Mouse (Mus musculus) forelimb bud, embryonic 11.5 days (tissue): Measurements from ENCODE around the gene 2810004N23Rik.
"Not testable (repeated sequence)": the region's sequence is repeated elsewhere in the genome, so short reads cannot be mapped to it uniquely, and the experiment has no call there.

Source experiments
- DNase-seq: peaks from one replicate; pipeline ENCODE4 v3.0.0-alpha.2; 2012; ENCODE audit warnings: low read depth, low spot score

Gene 2810004N23Rik

DNA sequence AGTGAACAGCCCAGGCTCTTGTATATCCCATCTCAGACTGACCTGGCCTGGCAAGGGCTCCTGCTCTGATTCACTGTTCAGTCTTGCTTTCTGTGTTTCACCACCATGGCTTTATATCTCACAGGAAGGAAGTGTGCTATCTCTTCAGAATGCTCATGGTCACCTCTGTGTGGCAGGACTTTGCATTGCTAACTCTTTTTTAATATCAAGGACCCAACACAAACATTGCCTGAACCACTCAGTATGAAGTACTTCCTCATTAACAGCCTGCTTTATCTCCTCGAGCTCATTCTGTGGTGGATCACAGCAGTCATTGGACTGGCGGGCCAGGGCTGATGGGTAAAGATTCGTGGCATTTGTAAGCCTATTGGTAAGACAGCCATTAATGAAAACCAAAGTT is 3.7 kb upstream of the 2810004N23Rik start:
- DNase-seq: no peak

DNA sequence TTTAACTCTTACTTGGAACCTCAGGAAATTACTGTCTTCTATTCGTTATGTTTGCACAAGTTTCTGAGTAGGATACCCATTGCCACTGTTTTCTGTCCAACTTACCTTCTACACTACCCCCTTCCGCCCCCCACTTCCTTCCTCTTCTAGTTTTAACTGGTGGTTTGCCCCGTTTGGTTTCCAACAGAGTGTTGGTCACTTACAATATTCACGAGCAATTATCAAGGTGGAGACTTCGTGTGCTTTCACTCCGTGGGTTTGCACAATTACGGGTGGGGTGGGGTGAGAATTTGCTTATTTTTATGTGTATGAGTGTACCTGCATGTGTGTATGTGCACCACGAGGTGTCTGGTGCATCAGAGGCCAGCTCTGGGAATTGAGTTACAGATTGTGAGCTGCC is 809 bp upstream of the 2810004N23Rik start:
- DNase-seq: peak; percentile 5

DNA sequence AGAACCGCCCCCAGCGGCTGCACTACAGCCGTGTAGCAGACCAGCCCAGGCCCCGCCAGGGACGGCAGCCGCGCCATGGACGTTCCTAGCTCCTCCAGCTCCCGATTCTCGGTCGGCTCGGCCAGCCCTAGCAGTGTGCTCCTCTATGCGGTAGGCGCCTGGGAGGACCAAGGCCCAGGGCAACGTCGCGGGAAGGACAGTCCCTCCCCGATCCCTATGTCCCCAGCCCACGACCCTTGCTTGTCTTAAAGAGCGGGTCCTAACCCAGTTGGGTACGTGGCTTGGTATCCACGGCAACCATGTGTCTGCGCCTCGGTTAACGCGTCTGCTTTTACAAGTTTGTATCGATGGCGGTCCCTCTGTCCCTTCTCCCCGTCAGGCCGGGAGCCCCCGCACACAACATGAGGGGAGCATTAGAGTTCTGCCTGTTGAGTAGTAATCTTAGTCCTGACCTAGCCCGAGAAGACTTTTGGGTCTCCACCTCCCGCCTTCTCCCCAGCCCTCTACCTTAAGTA is 300 bp upstream of the 2810004N23Rik start:
- no peak for DNase-seq

DNA sequence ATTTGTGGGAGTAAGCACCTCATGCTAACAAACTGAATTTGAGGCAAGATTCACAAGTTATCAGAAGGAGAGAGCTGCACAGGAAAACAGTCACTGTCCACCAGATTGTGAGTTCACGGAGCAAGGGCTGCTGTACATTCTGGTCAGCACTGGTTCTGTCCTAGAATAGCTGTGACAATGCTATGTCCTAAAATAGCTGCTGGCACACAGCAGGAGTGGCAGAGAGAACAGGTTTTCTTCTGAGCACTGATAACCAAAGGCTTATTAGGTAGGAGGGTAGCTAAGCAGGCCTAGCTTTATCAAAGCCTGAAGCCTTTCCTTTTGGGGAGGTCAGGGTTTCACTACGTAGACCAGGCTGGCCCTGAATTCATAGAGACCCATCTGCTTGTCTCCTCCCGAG is 2.7 kb downstream of the 2810004N23Rik start:
- no peak for DNase-seq

DNA sequence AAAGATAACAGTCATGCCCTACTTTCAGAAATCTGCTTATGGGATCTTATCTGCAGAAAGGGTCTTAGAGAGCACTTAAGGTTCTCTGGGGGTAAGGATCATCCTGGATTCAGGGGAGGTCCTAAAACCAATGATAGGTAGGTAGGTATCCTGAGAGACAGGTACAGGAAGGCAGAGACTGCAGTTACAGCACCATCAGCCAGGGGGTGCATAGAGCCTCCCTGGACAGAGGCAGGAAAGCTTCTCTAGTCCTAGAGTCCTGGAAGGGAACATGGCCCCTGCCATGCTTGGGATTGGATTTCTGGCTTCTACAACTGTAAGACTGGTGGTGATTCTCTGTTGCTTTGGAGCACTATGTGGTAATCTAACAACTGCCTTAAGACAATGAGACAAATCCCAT is 3.5 kb downstream of the 2810004N23Rik start:
- DNase-seq: no peak

DNA sequence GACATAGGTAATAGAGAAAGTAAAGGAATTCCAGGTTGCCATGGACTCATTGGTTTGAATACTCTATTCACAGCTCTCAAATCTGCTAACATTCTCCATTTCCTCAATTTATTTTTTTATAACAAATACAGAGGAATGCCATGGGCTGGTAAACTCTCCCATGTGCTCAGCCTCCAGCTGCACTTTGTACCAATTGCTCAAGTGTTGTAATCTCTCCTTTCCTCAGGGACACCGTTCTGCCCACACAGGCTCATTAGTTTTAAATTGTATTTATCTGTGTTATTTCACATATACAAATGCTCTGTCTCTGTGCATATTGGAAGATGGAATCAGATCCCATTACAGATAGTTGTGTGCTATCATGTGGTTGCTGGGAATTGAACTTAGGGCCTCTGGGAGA is 9.4 kb downstream of the 2810004N23Rik start:
- DNase-seq: no peak

DNA sequence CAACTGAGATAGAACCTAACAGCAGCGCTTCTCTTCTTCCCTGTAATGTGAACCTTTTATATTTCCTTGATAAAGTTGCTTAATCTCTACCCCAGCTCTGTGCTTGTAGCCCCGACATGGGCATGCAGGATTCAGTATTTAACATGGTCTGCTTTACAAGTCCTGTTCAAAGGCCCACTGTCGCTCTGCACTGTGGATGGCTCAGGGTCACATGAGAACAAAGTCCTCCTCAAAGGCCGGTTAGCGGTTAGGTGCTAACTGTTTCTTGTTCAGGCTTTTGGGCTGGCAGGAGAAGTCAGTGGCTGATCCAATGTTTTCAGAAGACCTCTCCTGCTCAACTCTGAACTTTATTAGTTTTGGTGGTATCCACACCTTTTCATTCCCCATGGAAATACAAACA is 17.3 kb downstream of the 2810004N23Rik start:
- no peak for DNase-seq

DNA sequence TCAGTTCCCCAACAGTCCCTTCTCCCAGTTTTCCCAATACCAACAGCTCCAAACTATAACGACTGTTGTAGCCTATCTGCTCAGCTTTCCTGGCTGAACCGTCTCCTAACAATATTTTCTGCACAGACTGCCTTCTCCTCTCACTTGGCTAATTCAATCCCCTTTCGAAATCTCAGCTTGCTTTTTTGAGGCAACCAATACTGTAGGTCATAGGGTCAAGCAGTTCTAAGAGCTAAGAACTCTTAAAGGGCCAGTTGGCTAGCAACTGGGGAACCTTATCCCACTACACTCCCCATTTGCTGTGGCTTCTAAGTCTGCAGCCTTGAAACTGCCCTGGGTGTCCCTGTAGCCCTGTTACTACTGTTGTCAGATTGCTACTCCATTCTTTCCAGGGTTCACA is 17.8 kb downstream of the 2810004N23Rik start:
- DNase-seq: no peak

DNA sequence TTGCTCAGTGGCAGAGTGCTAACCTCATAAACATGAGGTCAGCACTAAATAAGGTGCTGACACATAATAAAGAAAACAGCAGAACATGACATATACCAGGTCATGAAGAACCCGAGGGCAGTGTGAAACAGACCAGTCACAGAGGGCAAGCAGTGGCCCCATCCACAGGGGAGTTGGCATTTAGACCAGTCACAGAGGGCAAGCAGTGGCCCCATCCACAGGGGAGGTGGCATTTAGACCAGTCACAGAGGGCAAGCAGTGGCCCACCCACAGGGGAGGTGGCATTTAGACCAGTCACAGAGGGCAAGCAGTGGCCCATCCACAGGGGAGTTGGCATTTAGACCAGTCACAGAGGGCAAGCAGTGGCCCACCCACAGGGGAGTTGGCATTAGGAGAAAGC is 20.0 kb downstream of the 2810004N23Rik start:
- DNase-seq: not testable (repeated sequence)

DNA sequence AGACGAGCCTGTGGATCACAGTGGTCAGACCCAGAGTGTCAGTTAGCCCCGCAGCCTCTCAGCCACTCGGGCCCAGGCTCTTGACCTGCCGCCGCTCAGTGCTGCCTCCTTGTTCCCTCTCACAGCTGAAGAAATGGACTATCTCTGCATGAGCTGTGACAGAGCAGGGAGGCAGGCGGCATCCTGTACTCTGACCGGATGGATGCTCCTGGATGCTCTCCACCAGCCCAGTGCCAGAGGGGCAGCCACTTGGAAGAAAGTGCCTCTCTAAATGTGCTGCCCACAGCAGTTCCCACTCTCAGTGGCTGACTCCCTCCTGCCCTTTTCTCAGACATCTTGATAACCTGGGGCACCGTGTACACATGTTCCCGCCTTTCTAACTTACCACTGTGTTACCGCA is 21.1 kb downstream of the 2810004N23Rik start:
- no peak for DNase-seq

DNA sequence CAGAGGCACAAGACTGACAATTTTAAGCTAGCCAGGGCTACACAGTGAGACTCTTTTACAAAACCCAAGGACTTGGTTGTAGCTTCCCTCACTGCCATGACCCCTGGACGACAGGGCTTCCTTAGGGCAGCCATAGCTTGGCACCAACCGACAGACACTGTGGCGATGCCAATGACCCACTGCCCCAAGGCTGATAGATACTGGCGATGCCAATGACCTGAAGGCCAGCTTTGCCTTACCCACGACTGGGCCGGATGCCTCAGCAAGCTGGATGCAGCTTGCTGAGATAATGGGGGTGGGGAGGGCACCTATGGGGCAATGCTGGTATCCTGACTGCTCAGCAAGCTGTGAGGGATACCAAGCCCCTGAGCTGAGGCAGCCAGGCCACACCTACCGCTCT is 22.0 kb downstream of the 2810004N23Rik start:
- DNase-seq: no peak

DNA sequence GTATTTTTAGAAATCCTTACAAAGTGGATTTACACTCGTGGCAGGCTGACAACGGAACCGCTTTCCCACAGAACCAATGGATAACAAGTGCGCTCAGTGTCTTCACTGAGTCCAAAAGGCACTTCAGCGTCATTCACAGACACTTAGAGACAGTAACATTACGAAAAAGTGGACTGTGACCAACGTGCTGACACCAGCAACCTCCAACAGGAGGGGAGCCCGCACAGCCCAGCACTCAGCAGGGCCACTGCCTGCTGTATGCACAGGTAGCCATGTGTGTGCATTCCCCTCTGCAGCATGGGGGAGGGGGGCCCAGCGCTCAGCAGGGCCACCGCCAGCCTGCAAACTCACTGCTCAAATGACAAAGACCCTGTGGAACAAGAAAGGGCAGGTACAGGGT is 23.5 kb downstream of the 2810004N23Rik start:
- no peak for DNase-seq

DNA sequence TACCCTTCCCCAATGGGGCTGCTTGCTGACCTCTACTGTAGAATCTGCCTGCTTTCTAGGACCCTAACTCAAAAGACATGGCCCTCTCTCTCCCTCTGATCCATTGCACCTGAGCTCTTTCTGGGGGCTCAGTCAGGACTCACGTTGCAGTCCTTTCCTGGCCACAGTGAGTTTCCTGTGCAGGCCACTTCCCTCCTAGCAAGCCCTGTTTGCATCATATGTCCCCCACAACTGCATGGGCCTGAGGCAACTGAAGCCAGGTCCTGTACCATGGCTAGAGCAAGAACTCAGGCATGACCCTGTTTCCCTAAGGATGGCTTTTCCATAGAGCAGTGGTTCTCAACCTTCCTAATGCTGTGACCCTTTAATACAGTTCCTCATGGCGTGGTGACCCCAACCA is 25.0 kb downstream of the 2810004N23Rik start:
- no peak for DNase-seq

DNA sequence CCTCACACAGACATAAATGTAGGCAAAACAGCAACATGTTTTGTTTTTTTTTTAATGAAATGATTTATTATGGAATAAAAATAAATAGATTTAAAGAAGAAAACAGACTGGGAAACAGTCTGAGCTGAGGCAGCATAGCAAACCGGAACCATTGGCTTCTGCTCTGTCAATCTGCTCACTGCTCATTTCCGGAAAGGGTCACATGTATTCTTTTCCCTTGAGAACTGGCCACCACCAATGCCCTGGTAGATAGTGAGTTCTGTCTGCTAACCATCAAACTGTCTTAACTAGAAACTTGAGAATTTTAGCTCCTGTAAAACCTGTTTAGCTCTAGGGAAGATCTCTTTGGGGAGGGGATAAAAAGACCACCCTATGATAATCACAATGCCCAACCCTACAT is 26.0 kb downstream of the 2810004N23Rik start:
- no peak for DNase-seq

DNA sequence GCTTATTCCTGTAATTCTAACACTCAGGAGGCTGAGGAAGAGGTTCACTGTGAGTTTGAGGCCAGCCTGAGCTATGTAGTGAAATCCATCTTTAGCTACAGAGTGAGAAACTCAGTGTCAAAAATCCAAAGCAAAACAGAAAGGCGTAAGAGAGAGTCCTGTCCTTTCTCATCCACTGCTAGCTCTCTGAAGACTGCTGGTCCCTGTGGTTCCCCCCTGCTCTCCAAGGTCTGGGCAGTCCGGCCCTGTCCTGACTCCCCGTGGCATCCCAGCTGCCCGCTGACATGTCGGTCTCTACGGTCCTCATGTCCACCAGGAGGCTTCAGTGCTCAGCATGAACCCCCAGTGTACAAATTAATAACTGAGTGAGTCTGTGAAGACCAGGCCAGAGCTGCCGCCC is 26.6 kb downstream of the 2810004N23Rik start:
- DNase-seq: no peak

DNA sequence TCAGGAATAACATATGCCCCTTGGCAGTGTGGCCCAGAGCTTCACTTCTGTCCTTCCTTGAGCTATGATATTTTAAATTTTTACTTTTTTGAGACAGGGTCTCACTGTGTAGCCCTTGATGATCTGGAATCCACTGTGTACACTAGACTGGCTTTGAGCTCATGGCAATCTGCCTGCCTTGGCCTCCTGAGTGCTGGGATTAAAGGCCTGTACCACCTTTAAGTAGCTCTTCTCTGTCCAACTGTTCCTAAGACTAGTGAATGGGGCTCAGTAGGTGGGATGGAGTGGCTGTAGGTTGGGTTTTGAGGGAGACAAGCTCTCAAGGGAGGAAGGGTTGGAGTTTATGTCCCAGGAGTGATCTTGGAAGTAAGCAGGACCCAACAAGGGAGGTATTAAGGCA is 27.1 kb downstream of the 2810004N23Rik start:
- DNase-seq: no peak

DNA sequence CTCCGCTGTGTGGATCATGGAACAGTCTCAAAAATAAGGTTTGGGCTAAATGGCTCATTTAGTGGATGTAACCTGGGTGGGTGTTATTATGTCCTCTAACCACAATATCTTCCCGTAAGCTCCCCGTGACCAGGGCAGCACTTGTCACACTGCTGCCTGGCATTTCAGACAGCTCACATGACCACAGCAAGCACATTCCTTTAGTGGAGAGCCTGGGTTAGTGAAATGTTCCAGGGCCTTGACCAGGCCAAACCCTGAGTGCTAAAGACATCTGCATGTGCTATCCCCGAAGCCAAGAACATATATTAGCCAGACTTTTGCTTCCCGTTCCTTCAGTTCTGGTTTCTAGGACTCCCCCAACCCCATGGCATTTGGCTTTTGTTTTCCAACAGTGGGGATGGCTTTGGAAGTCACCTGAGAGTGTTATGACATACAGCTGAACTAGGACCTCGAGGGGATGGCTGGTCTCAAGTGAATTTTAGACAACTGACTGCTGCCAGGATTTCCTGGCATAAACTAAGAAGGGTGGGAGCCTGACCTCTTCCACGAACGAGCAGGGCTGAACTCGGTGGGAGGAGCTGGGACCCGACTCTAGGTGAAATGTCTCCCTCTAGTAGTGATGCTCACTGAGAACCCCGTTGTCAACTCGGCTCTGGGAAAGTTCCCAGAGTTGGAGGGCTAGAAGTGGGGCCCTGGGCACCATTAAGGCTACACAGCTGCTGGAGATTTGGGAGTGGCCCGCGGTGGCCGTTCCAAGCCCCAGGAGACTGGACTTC is 29.3 kb downstream of the 2810004N23Rik start:
- DNase-seq: no peak

DNA sequence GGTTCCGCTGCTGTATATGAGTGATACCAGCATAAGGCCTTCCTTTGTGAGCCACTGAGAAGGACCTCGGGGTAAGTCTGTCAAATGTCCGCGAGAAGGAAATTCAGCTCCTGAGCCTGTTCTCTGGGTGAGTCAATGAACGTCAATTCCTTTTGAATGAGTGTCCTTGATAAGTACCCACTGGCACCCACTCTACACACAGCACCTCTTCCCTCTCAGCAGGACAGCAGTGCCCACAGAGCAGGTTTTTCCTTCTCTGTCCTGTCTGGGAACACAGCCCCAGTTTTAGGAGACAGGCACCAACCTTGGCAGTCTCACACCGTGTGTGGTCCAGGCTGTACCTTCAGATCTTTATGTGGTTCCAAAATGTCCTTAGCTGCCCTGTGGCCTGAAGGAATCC is 31.0 kb downstream of the 2810004N23Rik start:
- no peak for DNase-seq

DNA sequence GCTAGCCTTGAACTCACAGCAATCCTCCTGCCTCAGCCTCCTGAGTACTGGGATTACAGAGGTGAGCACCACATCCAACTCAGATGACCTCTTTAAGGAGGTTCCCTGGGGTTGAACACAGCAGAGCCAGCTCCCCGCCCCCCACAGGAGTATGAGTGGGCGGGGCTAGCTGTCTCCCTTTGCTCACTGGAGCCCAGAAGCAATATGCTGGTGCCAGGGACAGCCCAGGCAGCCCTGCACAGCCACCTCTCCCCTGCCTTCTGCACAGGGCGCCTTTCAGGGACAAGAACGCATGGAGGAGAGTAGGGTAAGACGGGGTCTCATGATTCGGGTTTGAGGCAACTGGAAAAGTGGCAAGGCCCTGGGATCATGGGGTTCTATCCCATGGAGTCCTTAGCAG is 31.4 kb downstream of the 2810004N23Rik start:
- no peak for DNase-seq

DNA sequence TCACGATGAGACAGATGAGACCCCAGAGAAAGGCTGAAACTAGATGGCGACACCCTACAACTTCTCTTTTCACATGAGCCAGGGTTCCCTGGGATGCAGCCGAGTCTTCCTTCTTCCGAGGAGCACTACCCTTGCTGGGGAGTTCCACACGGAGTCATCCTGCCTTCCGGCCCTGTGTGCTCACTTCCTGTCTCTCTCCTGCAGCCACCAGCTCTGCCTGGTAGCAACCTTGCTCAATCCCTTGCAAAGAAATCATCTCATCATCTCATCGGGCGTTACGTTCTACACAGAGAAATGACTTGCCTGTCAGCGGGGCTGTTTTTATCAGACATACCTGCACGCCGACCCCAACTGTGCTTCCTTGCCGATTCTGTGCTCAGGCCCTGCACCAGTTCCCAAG is 32.9 kb downstream of the 2810004N23Rik start:
- DNase-seq: no peak

DNA sequence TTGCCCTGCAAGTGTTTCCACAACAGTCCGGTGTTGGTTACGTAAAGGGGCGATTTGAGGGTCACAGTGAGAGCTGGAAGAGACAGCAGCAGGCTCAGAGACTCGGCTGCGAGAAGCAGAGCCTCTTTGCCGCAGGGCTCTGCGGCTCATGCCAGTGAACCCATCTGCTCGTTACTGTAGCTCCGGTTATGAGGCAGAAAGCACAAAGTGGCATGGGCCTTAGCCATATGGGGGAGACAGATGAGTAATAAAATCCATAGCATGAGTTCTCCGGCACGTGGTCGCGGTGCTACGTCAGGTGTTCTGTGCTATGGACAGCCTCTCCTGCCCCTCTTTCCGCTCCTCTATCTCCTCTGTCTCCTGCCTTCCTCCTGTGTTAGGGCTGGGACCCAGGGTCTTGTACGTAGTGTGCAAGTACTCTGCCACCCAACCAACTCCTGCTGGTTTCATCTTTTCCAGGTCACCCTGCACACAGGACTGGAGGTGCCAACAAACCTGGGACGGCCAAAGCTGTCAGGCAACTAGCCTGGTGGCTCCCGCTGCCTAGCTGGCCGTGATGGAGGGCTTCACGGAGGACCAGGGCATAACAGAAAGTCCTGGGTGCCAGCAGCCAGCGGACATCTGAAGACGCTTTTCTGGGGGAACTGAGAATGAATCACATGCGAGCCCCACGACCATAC is 34.2 kb downstream of the 2810004N23Rik start:
- DNase-seq: no peak

DNA sequence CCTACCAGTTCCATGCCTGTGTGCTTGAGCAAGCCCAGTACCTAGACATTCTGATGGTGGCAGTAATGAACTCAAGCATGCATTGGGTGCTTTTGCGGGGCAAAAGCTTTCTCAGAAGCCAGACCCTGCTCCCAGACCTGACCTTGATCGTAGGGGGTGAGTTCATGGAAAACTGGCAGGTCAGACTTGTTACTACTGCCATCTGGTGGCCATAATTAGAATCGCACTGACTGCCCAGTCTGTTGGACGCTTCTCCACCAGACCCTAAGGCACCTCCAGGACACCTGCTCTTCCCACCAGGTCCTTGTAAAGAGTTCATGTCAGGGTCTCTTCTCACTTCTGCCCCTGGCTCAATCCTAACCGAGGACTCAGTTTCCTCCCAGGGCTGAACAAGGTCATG is 35.5 kb downstream of the 2810004N23Rik start:
- peak; percentile 65 for DNase-seq

DNA sequence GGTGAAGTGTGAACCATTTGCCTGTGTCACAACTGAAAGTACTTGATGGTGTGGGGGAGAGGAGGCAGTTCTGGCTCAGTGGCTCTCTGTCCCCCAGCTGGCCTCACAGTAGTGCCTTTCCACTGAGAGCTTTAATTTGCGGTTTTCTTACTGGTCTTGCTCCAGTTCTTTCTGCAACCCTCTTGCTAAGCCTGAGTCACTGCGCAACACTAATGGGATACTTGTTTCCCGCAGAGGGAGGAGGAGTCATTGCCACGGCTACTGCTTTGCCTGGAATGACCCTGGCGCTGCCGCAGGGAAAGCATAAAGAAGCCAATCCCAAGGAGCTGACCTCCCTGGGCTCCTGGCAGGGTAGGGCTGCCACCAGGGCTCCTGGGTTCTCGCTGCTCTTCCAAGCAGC is 36.3 kb downstream of the 2810004N23Rik start:
- DNase-seq: no peak
